Mouse (Mus musculus) cerebellum, adult 11-12 months (tissue): ENCODE data around the gene L3mbtl1.

Source experiments
- DNase-seq: peaks from one replicate; pipeline ENCODE4 v3.0.0; 2022

Gene L3mbtl1

DNA sequence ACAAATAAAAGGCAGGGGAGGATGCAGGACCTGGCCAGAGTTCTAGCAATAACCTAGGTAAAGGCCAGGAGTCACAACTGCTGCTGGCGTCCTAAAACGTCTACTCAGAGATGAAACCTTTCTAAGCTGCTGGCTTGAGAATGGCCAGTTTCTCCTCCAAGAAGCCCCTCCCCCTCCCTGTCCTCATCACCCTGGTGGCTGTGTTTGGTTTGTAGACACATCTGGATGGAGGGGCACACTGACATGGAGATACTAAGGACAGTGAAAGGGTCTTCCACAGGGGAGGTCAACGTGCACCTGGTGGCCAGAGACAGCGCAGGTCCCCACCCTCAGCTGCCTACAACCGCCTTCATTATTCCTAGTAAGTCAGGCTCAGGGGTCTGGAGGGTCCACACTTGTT is 3.7 kb downstream of the L3mbtl1 start:
- DNase-seq, result no peak

DNA sequence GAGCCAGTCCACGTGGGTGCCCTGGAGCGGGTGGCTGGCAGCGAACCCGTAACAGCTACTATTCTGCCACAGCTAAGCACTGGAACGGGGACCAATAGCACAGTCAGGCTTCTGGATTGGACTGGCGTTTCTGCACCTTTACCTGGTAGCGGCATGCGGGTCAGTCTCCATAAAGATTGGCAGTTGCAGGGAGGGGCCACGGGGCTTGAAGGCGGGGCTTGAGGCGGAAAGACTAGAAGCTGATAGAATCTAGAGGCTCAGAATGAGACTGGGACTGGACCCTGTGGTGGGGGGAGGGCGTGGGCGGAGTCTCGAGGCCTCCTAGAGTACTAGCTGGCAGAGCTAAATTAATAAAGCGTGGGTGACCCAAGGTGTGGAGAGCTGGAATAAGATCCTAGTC is 4.5 kb downstream of the L3mbtl1 start:
- DNase-seq, result no peak

DNA sequence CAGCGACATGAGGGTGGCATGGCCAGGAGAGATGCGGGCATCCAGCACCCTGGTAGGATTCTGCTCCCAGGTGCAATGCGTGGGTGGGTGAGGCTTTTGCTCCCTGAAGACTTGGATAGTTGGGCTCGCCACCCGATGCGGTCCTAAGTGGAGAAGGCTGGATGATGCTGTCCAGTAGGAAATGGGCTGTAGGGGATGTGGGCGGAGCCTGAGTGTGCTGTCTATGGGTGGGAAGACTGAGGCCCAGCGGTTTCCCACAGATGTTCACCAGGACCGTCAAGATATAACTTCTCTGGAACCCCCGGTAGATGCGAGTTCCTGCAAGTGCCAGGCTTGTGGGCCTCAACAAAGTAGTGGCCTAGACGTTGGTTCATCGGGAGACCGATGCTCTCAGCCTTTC is 4.9 kb downstream of the L3mbtl1 start:
- no peak for DNase-seq

DNA sequence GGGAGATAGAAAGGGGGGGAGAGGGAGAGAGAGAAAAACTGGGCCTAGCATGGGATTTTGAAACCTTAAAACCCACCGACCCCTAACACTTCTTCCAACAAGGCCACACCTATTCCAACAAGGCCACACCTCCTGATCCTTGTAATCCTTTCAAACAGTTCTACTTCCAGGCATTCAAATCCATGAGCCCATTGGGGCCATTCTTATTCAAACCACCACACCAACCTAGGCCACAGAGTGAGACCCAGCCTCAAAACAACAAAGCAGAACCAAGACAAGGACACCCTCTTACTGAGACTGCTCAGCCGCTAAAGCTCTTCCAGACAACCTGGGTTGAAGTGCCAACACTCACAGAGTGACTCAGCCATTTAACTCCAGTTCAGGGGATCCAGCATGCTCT is 7.5 kb downstream of the L3mbtl1 start:
- DNase-seq, result no peak

DNA sequence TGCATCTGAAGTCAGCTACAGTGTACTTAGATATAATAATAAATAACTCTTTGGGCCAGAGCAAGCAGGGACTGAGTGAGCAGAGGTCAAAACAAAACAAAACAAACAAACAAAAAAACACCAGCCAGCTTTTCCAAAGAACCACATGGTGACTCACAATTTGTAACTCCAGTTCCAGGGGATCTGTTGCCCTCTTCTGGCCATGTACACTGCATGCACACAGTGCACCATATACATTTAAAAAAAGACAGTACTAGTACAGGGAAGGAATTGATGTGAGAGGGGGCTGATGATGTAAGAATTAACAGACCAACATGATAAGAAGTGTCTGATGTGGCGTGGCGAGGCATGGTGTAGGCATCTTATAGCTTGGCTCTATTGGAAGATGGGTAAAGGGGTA is 13.6 kb downstream of the L3mbtl1 start:
- DNase-seq, result no peak

DNA sequence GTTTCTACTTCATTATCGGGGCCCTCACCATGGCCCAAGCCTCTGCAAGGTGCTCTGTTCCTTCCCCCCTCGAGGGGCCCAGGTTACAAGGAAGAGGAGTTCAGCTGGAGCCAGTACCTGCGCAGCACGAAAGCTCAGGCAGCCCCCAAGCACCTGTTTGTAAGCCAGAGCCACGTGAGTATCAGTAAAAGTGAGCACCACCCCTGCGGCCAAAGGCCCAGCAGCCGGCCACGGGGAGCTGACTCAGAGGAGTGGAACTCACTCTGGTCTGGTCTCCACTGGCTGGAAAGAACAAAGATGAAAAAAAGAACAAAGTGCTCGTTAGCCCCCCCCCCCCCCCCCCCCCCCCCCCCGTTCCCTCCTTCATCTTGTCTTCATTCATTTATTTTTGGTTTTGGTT is 18.0 kb downstream of the L3mbtl1 start:
- DNase-seq, result no peak

DNA sequence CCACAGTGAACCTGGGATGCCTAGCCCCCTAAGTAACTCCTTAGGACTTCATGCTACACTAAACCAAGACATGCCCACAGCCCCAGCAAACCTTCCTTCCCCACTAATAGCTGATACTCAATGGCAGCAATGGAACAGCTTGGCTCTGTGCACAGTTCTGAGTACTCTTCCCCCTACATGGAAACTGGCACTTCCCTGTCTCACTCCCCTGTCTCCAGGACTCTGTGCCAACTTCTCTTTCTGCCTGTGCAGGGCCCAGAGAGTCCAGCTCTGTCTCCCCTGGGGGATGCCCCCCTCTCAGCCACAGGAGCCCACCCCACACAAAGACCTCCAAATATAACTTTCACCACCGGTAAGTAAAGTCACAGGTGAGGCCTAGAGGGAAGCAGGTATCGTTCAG is 23.5 kb downstream of the L3mbtl1 start:
- no peak for DNase-seq

DNA sequence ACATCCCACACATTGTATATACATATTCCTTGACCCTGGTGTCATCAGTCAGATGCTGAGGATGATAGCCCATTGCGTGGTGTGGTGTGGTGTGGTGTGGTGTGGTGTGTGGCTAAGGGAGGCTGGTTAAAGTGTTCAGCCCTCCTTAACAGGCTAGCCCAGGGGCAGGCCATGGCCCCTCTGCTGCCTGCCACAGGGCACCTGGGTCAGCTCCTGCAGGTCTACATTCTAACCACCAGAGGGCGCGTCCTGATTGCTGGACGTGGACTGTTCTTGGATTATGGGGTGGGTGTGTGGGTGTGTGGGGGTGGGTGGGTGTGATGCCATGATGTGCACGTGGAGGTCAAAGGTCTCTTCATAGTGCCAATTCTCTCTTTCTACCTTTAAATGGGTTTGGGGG is 25.1 kb downstream of the L3mbtl1 start:
- DNase-seq, result no peak

DNA sequence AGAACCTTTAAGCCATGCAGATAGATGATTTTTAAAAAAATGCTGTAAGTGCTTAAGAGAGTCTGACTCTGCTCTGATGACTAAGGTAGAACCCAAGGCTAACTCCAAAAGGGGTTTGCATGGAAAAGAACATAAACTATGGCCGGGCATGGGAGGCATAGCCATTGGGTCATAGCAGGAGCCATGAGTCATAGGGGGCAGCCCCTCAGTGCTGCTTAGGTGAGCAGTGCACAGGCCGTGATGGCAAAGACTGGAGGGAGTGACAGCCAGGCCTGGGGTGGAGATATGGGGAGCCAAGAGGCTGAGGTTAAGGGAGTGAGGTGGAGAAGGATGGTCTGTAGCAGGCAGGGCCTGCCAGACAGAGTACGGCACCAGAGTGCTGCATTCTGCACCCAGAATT is 25.8 kb downstream of the L3mbtl1 start:
- DNase-seq, result no peak

DNA sequence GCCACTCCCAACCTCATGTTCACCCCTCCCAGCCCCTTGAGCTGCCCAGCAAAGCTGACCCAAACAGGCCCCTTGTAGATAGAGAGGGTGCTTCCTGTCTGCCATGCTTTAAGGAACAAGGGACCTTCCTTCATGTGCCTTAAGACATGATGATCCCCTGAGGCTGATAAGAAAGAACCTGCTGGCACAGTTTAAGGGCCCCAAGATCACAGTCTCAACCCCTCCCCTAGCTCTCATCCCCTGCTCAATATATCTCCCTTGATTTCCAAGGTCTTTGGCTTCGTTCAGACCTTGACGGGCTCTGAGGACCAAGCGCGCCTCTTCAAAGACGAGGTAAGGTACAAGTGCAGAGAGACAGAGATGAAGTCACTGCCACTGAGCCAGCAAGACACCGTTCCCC is 27.6 kb downstream of the L3mbtl1 start:
- no peak for DNase-seq

DNA sequence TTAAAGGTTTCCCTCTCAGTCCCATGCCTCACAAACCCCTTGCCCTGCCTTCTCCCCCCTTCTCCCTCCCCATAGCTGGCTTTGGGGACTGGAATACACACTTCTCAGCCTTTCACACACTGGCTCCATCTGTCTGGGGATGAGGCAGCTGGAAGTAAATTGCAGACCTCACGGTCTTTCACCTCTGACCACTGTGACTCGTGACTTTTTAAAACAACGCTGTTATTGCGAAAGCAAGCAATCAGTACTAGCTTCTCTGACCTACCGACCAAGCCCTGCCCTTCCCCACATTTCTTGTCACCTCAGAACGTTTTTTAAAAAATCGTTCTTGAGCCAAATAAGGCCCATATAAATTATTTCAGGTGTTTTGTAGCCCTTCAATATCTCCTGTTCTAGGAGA is 29.5 kb downstream of the L3mbtl1 start:
- DNase-seq, result no peak

DNA sequence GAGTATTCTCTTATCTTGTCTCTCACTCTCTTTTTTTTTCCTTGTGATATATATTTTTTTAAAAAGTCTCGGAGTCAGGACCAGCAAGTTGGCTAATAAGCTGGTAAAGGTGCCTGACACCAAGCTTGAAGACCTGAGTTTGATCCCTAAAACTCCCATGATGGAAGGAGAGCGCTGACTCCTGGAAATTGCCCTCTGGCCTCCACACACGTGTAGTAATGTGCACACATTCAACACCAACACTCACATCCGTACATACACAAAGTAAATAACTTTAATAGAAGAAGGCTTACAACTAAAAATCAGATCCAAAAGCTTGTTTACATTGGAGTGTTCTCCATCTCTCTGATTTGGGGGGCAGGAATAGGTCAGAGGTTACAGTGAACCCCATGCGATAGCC is 29.9 kb downstream of the L3mbtl1 start:
- no peak for DNase-seq

DNA sequence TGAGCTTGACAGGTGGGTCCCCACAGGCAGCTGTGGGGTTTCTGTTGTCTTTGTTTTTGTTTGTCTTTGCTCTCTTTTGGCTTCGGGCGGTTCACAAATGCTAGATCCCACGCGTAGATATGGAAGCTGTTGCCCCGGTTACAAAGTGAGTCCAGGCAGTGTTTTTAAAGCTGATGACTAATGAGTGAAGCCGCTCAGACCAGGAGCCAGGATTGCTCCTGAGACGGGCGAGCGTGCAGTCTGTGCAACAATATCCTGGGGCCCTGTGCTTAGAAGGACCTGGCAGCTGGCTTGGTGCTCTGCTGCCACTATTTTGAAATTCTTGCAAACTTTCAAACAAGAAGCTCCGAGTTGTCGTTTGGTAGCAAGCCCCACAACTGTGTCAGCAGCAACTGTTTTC is 30.4 kb downstream of the L3mbtl1 start:
- DNase-seq, result no peak

DNA sequence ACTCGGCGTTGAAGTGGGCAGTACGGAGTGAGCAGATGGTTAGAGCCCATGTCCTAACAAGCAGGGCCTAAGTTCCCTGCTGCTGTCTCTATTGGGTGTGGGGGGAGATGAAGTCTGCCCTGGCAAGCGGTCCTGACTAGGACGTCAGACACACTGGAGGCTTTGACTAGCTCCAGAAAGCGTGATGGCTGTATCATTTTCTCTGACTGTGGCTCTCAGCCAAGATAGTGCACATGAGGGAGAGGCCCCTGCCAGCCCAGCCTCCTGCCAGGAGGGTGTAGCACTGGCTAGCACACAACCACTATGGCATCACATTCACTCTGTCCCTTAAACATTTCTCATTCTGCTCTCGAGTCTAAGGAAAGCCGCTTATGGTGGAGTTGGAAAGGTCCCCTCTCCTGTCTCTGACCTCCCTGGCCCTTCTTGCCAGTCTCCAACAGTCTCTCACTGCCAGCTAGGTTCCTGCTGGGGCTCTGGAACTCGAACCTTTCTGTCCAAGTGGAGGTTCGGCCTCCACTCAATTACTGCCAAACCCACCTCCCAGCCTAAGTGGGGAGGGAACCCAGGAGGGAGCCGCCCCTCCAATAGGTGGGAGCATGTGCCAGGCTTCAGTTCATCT is 32.0 kb downstream of the L3mbtl1 start:
- peak; percentile 15 for DNase-seq

DNA sequence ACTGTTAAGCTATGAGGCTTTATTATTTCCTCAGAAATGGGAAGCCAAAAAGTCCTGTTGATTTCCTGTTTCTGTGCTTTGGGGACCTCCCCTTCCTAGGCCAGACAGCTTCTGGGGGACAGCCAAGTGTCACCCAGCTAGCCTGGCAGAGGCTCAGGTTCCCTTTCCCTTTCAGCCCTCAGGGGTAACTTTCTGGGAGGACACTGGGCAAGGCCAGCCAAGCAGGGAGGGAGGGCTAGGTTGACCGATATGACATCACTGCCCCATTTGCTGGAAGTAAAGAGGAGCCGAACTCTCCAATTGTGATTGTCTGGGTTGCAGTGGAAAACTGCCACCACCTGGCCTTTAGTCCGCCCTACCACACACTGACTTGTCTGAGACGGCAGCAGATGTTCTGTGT is 32.7 kb downstream of the L3mbtl1 start:
- no peak for DNase-seq

DNA sequence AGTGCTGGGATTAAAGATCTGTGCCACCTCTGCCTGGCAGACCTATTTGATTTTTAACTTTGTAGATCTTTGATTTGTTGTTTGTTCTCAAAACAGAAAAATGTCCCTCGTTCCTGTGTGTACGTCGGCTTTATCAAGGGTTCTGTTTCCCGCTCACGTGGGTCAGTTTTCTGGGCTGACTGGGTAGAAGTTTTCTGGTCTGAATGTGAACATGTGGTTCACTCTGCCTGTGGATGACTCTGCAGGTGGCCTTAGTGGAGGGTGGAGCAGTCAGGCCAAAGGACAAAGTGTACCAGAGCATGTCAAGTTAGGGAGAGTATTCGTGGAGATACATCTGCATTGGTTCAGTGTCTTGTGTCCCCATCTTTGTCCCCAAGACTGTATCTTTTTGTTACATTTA is 41.1 kb downstream of the L3mbtl1 start:
- no peak for DNase-seq

DNA sequence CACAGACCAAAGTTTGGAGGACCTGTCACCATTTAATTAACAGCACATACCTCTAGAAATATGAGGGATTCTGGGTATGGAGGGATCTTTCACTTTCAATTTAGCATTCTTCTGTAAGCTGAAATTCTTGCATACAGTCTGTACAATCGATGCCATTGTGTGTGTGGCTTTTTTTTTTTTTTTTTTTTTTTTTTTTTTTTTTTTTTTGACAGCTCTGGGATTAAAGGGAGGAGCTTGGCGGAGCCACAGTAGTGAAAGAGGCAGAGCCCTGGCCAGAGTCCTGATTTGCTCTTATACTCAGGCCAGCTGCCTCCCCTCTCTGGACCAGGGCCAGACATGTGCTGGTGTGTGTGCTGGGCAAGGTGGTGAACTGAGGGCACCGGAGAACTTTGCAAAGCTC is 42.7 kb downstream of the L3mbtl1 start:
- no peak for DNase-seq

DNA sequence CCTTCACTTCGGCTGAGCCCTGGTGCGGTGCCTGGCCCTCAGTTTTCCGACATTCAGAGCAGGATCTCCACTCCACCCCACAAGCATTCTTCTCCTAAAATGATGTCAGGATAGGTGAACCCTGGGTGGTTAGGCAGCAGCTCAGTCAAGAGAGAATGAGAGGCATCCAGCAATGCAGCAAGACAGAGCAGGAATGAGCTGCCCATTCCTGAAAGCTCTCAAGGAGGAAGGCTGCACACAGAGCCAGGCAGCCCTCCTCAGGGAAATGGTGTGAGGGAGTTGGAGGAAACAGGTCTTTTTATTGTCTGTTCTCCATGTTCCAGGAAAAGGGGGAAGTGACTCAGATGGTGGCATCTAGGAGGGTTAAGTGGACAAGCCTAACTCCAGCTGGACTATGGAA is 43.5 kb downstream of the L3mbtl1 start:
- no peak for DNase-seq

DNA sequence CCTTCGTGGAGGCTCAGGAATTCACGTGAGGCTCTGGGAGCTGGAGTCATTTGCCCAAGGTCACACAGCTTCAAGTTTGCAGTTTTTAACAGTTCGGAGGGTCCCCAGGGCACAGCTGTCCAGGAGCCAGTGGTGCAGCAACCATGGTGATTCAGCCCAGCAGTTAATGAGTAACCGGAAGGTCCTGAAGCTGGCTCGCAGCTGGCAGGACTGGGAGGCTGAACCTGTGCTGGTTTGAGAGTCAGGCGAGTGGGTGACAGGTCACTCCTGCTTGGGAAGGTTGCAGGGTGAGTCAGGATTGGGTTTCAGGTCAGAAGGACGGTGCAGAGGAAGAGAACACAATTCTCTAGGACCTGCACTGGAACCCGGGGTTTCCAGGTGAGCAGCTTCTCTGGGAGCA is 43.9 kb downstream of the L3mbtl1 start, which contains the start of gene Sgk2:
Gene Sgk2 (plus strand): TSS at position 113 of the 400 bp plus-strand sequence.
- DNase-seq, result no peak

DNA sequence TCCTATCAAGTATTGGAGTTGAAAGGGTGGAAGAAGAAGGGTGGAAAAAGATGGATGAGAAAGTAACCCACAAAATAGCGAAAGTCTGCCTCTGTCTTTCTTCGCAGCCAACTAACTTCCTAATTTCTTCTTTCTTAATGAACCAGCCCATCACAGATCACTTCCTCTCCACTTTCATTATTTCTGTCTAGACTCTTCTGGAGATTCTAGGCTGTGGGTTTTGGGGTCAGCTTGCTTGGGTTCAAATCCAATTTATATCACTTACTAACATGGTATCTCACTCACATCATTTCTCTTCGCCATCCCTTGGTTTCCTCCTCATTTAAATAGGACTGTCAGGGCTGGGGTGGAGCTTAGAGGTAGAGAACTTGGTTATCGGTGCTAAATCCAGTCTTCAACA is 45.0 kb downstream of the L3mbtl1 start:
- no peak for DNase-seq

DNA sequence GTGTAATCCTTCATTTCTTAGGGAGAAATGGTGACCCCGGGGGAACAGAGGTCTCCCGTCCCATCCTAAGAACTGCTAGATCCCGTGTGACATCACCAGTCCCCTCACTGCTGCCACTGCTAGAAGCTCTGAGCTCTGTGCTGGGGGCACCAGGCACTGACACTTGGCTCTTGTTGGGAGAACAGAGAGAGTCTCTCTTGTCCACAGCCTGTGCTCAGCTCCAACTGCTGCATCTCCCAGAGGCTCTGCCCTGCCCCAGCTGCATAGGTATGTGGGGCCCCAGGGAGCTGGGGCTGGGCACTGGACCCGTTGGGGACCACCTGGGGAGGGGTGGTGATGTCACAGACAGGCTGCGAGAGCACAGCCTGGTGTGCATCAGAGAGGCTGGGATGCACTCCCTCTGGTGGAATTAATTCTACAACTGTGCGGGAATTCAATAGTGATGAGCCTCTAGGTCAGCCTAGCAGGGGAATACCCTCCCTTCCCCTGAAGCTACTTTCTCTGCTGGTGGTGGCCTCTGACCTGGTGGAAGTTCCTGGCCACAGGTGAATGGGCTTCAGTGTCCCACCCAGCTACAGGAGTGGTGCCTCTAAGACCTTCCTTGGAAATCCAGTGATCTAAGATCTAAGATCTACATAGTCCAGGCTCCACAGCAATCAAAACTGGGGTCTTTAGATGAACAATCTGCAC is 48.3 kb downstream of the L3mbtl1 start:
- DNase-seq, result no peak

DNA sequence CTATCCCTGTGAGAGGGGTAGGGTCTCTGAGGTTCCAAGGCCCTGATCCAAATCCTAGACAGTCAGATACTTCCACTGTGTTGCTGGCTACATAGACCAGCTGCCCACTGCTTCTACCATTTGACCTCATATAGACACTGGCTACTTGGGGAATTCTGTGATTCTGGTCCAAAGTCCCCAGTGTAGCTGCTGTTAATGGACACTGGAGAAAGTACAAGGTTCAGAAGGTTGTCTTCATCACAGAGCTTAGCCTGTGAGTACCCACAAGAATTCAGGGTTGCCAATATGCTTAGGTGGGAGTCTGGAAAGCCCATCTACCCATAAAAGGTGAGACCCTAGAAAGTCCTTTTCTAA is 48.8 kb downstream of the L3mbtl1 start:
- DNase-seq, result no peak

DNA sequence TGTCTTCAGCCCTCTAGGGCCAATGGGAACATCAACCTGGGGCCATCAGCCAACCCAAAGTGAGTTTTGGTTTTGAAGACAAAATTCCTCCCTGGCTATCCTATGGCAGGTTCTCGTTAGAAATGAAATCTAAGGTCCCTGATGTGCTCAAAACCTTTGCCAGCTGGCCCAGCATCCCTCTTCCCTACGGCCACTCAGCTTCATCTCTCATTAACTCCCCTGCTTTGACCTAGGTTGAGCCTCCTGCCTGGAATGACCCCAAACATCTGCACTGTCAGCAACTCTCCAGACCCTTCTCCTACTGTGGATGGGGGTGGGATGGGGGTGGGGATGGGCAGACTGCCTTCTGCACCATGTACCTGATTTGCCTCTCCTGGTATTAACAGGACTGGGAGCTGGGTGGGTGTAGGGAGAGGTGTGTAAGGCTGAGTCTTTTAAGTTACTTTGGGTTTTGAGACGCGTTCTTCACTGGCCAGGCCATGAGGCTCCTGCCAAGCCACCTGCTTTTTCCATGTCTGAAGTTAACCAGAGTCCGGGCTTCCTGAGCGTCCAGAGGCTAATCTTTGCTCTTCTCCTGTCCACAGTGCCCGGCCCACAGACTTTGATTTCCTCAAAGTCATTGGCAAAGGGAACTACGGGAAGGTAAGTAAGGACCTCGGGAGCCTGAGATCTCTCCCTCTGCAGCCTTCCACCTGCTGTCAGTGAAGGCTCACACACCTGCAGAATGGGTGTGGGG is 50.8 kb downstream of the L3mbtl1 start:
- no peak for DNase-seq

DNA sequence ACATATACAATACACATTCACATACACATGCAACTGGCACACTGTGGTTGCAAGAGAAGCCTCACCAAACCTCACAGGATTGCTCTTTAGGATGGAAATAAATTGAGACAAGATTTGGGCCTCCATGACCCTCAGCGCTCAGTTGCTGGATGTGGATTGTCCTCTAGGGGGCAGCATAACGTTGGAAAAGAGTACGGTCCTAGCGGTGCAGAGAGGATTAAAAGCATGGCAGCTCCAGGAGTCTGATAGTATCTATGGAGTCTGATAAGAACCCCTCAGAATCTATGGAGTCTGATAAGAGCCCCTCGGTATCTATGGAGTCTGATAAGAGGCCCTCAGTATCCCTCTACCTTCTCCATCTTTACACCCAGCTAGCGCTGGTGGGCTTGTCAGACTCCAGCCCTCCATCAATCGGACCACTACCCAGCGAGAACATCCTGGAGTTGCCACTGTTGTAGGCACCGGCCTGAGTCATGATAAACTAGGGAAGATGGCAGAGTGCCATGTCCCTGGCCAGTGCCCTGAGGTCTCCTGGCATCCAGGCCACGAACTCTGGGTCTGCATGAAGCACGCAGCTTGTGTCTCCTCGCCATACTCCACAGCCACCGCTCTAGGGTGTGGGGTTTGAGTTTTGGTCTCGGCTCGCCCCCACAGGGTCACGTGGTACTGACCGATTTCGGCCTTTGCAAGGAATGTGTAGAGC is 55.4 kb downstream of the L3mbtl1 start:
- peak; percentile 34 for DNase-seq
